Mouse (Mus musculus) liver, embryonic 13.5 days (tissue): ENCODE data around the gene Gdpd4. TPM values are rescaled to one million over a fixed set of nuclear protein-coding genes. Genes with fewer than 3 reads are reported as not detected.

Experiments used
- ATAC-seq: fragments of 200-750 bp; cut with Nextera tagmentation; 2 replicates; pipeline ENCODE4 v1.8.0; 2017; ENCODE audit warnings: low read depth, mild to moderate bottlenecking, moderate number of reproducible peaks, moderate library complexity
- DNase-seq: peaks from one replicate; pipeline ENCODE4 v3.0.0; 2022
- H3K27ac ChIP-seq: fragments of 300-500 bp; sonication (generic); 2 replicates; pipeline ENCODE4 v1.5.1; 2015; ENCODE audit warnings: moderate library complexity, mild to moderate bottlenecking, inconsistent platforms
- H3K27me3 ChIP-seq: fragments of 300-500 bp; sonication (generic); 2 replicates; pipeline ENCODE4 v1.6.1; 2015; ENCODE audit warnings: mild to moderate bottlenecking, inconsistent platforms
- H3K36me3 ChIP-seq: fragments of 300-500 bp; sonication (generic); 2 replicates; pipeline ENCODE4 v1.6.1; 2015; ENCODE audit warnings: mild to moderate bottlenecking, inconsistent platforms
- H3K4me1 ChIP-seq: fragments of 300-500 bp; sonication (generic); replicated peaks from 2 replicates; pipeline ENCODE4 v1.6.1; 2015; ENCODE audit warnings: inconsistent platforms
- H3K4me2 ChIP-seq: fragments of 300-500 bp; sonication (generic); 2 replicates; pipeline ENCODE4 v1.6.1; 2015; ENCODE audit warnings: inconsistent platforms, mild to moderate bottlenecking, moderate library complexity
- H3K4me3 ChIP-seq: fragments of 300-500 bp; sonication (generic); replicated peaks from 2 replicates; pipeline ENCODE4 v1.5.1; 2015; ENCODE audit warnings: mild to moderate bottlenecking, inconsistent platforms
- H3K9ac ChIP-seq: fragments of 300-500 bp; sonication (generic); 2 replicates; pipeline ENCODE4 v1.6.1; 2015; ENCODE audit warnings: mild to moderate bottlenecking, inconsistent platforms
- H3K9me3 ChIP-seq: fragments of 300-500 bp; sonication (generic); replicated peaks from 2 replicates; pipeline ENCODE4 v1.6.1; 2016; ENCODE audit warnings: inconsistent platforms
- WGBS: fragments of 180-500 bp; shearing (Covaris S2); methylation state at CpG from one replicate; pipeline ENCODE4 v1.1.7; 2015; ENCODE audit not compliant: insufficient replicate concordance; 5-methylcytosine and 5-hydroxymethylcytosine counted together
- polyA plus RNA-seq: library from polyadenylated mRNA; unstranded; fragments of >200 nt; fragmentation: Nextera tagmentation; extraction: Ambion mirVana; gene quantifications from 2 replicates; pipeline ENCODE4 v1.2.1, GENCODE M21; 2015

The Gdpd4 gene
- polyA plus RNA-seq, 1 experiment from 2014 or later, result not detected

DNA sequence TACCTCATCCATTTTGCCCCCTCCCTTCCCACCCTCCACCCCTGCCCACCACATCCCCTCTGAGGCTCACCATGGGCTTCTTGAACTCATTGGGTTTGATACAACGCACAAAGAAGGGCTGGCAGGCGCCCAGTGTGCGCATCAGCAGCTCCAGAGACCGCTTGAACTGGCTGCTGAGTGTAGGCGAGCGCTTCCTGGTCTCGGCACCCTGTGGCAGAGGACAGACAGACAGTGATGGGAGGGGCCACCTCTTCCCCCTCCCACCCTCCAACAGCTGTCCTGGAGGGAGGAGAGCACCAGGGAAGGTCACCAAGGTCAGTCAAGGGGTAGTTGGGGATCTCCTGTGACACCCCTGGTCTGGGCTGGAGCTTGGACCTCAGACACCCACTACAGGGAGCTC lies 165.6 kb downstream of the Gdpd4 start:
- no peak for DNase-seq
- H3K4me2 ChIP-seq, result peak overlapping the region; percentile 38

DNA sequence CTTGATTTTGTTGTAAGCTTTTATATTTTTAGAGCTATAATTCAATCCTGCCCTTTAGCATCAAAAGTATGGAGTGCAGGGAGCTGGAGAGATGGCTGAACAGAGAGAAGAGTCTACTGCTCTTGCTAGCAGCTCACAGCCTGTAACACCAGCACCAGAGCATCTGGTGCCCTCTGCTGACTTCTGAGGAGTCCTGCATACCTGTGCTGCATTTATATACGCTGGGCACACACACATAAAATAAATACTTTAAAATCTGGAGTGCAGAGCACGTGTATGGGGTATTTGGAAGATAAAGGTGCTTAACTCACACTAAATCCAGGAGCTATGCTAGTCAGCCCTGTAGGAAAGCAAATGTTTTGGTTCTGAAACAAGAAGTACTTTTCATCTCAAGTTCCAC lies 166.6 kb downstream of the Gdpd4 start:
- DNase-seq (no peak), ATAC-seq (no peak)
- Histone ChIP-seq H3K4me3 (no peak overlapping the region), H3K9me3 (no peaks in the 10 kb centered on the region), H3K4me1 (peaks cover 20% of the 10 kb centered on the region; the same call in 1 of the 2 replicates), H3K27me3 (no peaks in the 10 kb centered on the region), H3K9ac (no peak overlapping the region), H3K36me3 (peaks cover 3% of the 10 kb centered on the region; the same call in 1 of the 2 replicates), H3K4me2 (no peak overlapping the region), H3K27ac (no peak overlapping the region)
- WGBS, result 38% methylated on average over 2 of the region's 2 CpGs

More for the DNA sequence above, 165.6 kb downstream of the Gdpd4 start:
- 15% methylated on average over 7 of the region's 7 CpGs for WGBS
- Histone ChIP-seq H3K27ac (peak overlapping the region; percentile 5; the same call in 1 of the 2 replicates), H3K4me1 (peaks cover 20% of the 10 kb centered on the region; the same call in 1 of the 2 replicates), H3K9ac (no peak overlapping the region), H3K9me3 (no peaks in the 10 kb centered on the region), H3K36me3 (peaks cover 12% of the 10 kb centered on the region; the same call in 1 of the 2 replicates), H3K27me3 (no peaks in the 10 kb centered on the region), H3K4me3 (peak overlapping the region; percentile 34)
- peak; percentile 17; the same call in 1 of the 2 replicates for ATAC-seq

DNA sequence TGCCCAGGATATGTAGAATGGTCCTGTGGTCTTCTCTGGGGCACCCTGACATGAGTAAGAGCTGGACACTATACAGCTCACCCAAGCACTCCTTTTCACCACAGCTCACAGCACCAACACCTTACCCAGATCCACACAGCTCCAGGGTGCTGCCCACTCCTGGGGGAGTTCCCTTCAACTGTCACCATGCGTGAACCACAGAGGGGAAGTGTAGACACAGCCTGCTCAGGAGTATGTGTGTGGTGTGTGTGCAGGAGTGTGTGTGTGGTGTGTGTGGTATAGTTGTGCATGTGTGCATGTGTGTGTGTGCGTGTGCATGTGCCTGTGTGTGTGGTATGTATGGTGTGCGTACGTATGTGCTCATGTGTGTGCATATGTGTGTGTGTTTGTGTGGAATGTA lies 176.1 kb downstream of the Gdpd4 start:
- Histone ChIP-seq H3K4me3 (no peak overlapping the region), H3K9ac (no peak overlapping the region), H3K4me2 (no peak overlapping the region), H3K27ac (no peak overlapping the region), H3K4me1 (no peaks in the 10 kb centered on the region), H3K9me3 (no peaks in the 10 kb centered on the region), H3K27me3 (no peaks in the 10 kb centered on the region), H3K36me3 (peaks cover 17% of the 10 kb centered on the region)
- 82% methylated on average over 4 of the region's 4 CpGs for WGBS
- ATAC-seq (no peak), DNase-seq (no peak)

DNA sequence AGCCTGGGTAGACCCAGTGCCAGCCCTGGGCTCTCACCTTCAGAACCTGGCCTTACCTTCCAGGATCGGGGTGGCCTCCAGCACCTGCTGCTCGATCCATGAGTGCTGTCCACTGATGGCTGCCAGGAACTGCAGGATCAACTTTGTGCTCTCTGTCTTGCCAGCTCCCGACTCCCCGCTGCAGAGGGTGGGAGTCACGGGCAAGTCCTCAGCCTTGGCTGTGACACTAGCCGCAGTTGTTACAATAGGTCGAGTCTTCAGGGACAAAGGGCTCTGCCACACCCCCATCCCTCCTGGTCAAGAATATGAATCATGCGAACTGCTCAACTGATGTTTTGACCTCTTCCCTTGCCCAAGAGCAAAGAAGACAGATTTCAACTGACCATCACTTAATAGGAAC lies 177.8 kb downstream of the Gdpd4 start:
- WGBS, result 76% methylated on average over 8 of the region's 8 CpGs
- Histone ChIP-seq H3K27me3 (no peaks in the 10 kb centered on the region), H3K9me3 (no peaks in the 10 kb centered on the region), H3K4me1 (peaks cover 4% of the 10 kb centered on the region; the same call in 1 of the 2 replicates), H3K27ac (no peak overlapping the region), H3K4me2 (no peak overlapping the region), H3K9ac (no peak overlapping the region), H3K4me3 (no peak overlapping the region), H3K36me3 (peaks cover 17% of the 10 kb centered on the region)
- ATAC-seq (no peak), DNase-seq (no peak)

Other genes with a start within 250 kb of the Gdpd4 start
- gene Clns1a, start 223.3 kb upstream of the Gdpd4 start, polyA plus RNA-seq, result 104 and 110 TPM in 2 replicates
- 15.6 and 15.9 TPM in 2 replicates for gene Aqp11, start 181.7 kb upstream of the Gdpd4 start, polyA plus RNA-seq
- gene Pak1, start 131.4 kb upstream of the Gdpd4 start, polyA plus RNA-seq, result 6.7 and 8.8 TPM in 2 replicates
- 8.0 and 8.3 TPM in 2 replicates for gene Myo7a, start 199.6 kb downstream of the Gdpd4 start, polyA plus RNA-seq
- gene Omp, start 225.5 kb downstream of the Gdpd4 start, polyA plus RNA-seq, result 0.50 and 0.76 TPM in 2 replicates